Mouse (Mus musculus): Measurements from ENCODE around the gene Dnase1l2.

DNA sequence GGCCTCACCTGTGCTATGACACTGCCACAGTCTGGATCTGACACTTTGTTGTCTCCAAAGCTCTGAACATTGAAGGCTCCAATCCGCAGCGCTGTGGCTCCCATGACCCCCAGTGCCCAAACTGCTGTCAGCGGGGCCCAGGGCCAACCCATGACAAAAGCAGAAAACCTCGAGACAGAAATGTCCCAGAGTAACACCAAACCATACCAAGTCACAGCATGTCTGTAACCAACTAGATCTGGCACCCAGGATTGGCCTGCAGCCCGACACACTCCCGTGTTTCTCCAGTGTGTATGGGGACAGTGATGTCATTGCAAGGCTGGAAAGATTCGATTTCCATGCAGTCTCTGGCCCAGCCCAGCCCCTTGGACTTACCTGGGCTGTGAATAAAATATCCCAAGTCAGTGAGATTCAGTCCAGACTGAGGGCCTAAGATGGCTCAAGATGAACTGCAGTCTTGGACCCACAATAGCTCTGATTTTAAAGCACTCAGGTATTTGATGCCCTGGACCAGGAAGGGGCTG lies at the start of gene Dnase1l2:
- TF ChIP-seq CTCF (conservative IDR thresholded peaks at IDR 0.05; ENCODE audit: low read length) (no peak), POU5F1 (IDR thresholded peaks at IDR 0.05; ENCODE audit: borderline replicate concordance, low read length) (no peak)
